10 mouse cellular contexts compared by ENCODE assay signal in genomic region chr16:22067406-22067805, GRCm38 (mm10). TPM values are rescaled to one million over a fixed set of nuclear protein-coding genes. Genes with fewer than 3 reads are reported as not detected.
DNase-seq lines count a peak whose midpoint lies in the region; ATAC-seq and TF ChIP-seq lines count a peak whose summit lies in the region.
"Had no signal": no experiment of that assay in that cellular context is flagged by ENCODE, and none has a peak within 500 bp of the region (broad histone marks: within the 10 kb centered on the region; RNA-seq: fewer than 3 reads in every experiment).

No protein-coding gene starts in this region.

- TF ChIP-seq CTCF in lung, postnatal 0 days (IDR thresholded peaks at IDR 0.05) = no peak
- TF ChIP-seq CTCF in forebrain, postnatal 0 days (IDR thresholded peaks at IDR 0.05; ENCODE audit: low read depth) = no peak

- H3K4me1 ChIP-seq in heart, embryonic 15.5 days (replicated peaks) = no peaks in the 10 kb centered on the region
- H3K4me1 ChIP-seq in lung, postnatal 0 days (ENCODE audit: insufficient read depth, low read depth, low read length) = no peaks in the 10 kb centered on the region
- H3K4me1 ChIP-seq in forebrain, postnatal 0 days (ENCODE audit: insufficient read depth) = no peaks in the 10 kb centered on the region
- no peaks in the 10 kb centered on the region for H3K4me1 ChIP-seq in neural tube, embryonic 15.5 days
- H3K4me1 ChIP-seq: embryonic facial prominence, embryonic 12.5 days had no signal

- no peaks in the 10 kb centered on the region for H3K9me3 ChIP-seq in heart, embryonic 15.5 days (replicated peaks)
- H3K9me3 ChIP-seq in lung, postnatal 0 days (ENCODE audit: low read length) = no peaks in the 10 kb centered on the region
- no peaks in the 10 kb centered on the region for H3K9me3 ChIP-seq in forebrain, postnatal 0 days (ENCODE audit: low read length)
- no peaks in the 10 kb centered on the region for H3K9me3 ChIP-seq in neural tube, embryonic 15.5 days (replicated peaks)
- H3K9me3 ChIP-seq: embryonic facial prominence, embryonic 12.5 days had no signal

- H3K4me2 ChIP-seq in heart, embryonic 15.5 days = no peak overlapping the region
- no peak overlapping the region for H3K4me2 ChIP-seq in lung, postnatal 0 days (replicated peaks; ENCODE audit: low read depth, low read length)
- H3K4me2 ChIP-seq in forebrain, postnatal 0 days (ENCODE audit: low read depth) = no peak overlapping the region
- H3K4me2 ChIP-seq in neural tube, embryonic 15.5 days = no peak overlapping the region
- H3K4me2 ChIP-seq: embryonic facial prominence, embryonic 12.5 days had no signal

- 0 out of 2 replicates have a peak, but pooled peaks have one; percentile 2 for ATAC-seq in heart, embryonic 15.5 days (replicated peaks; ENCODE audit: insufficient number of reproducible peaks, insufficient read depth, low FRiP score, low read depth)
- peak; percentile 90 for ATAC-seq in lung, postnatal 0 days
- ATAC-seq in forebrain, postnatal 0 days = no peak
- no peak for ATAC-seq in monocyte, adult 5-6 weeks (replicated peaks; ENCODE audit: insufficient number of reproducible peaks, low FRiP score, low TSS enrichment, poor library complexity, severe bottlenecking)
- no peak for ATAC-seq in neural tube, embryonic 15.5 days (ENCODE audit: low FRiP score)
- ATAC-seq: liver, postnatal 0 days had no signal

- peak; percentile 99 for DNase-seq in 3T3-L1 (ENCODE audit: low read depth, low spot score)
- peak; percentile 70 for DNase-seq in Muller cell, postnatal 12 days (ENCODE audit: inconsistent ontology term)
- peak; percentile 79 for DNase-seq in lung, postnatal 0 days (ENCODE audit: low spot score)
- no peak for DNase-seq in forebrain, postnatal 0 days
- DNase-seq in layer of hippocampus, postnatal 14 days (ENCODE audit: low spot score in 2 of 2) = no peak
- DNase-seq: liver, postnatal 0 days had no signal

- no peaks in the 10 kb centered on the region for H3K27me3 ChIP-seq in heart, embryonic 15.5 days
- no peaks in the 10 kb centered on the region for H3K27me3 ChIP-seq in lung, postnatal 0 days (replicated peaks; ENCODE audit: insufficient read depth, low read length)
- no peaks in the 10 kb centered on the region for H3K27me3 ChIP-seq in forebrain, postnatal 0 days (ENCODE audit: insufficient read depth, low read length)
- no peaks in the 10 kb centered on the region for H3K27me3 ChIP-seq in neural tube, embryonic 15.5 days (replicated peaks)
- H3K27me3 ChIP-seq: embryonic facial prominence, embryonic 12.5 days had no signal

- no peak overlapping the region for H3K27ac ChIP-seq in heart, embryonic 15.5 days
- H3K27ac ChIP-seq in lung, postnatal 0 days (ENCODE audit: low read length) = no peak overlapping the region
- H3K27ac ChIP-seq in forebrain, postnatal 0 days (ENCODE audit: low read depth, low read length) = no peak overlapping the region
- H3K27ac ChIP-seq in neural tube, embryonic 15.5 days (replicated peaks) = no peak overlapping the region
- H3K27ac ChIP-seq: embryonic facial prominence, embryonic 12.5 days had no signal

- no peak overlapping the region for H3K9ac ChIP-seq in heart, embryonic 15.5 days
- H3K9ac ChIP-seq in lung, postnatal 0 days (replicated peaks; ENCODE audit: low read depth) = no peak overlapping the region
- H3K9ac ChIP-seq in forebrain, postnatal 0 days = no peak overlapping the region
- no peak overlapping the region for H3K9ac ChIP-seq in neural tube, embryonic 15.5 days (replicated peaks)
- H3K9ac ChIP-seq: embryonic facial prominence, embryonic 12.5 days; liver, postnatal 0 days had no signal

- H3K36me3 ChIP-seq in heart, embryonic 15.5 days = peaks cover 72% of the 10 kb centered on the region
- H3K36me3 ChIP-seq in lung, postnatal 0 days (ENCODE audit: insufficient read depth, low read length) = peaks cover 20% of the 10 kb centered on the region
- peaks cover 30% of the 10 kb centered on the region for H3K36me3 ChIP-seq in forebrain, postnatal 0 days (ENCODE audit: insufficient read depth)
- peaks cover 52% of the 10 kb centered on the region for H3K36me3 ChIP-seq in neural tube, embryonic 15.5 days

- TF ChIP-seq EP300 in lung, postnatal 0 days (IDR thresholded peaks at IDR 0.05) = peak; percentile 75

- 79% methylated on average over 8 of the region's 8 CpGs for WGBS in heart, embryonic 15.5 days
- WGBS in lung, postnatal 0 days = 71% methylated on average over 8 of the region's 8 CpGs
- WGBS in forebrain, postnatal 0 days = 87% methylated on average over 8 of the region's 8 CpGs
- WGBS in neural tube, embryonic 15.5 days = 93% methylated on average over 8 of the region's 8 CpGs

- no peak overlapping the region for H3K4me3 ChIP-seq in heart, embryonic 15.5 days
- no peak overlapping the region for H3K4me3 ChIP-seq in lung, postnatal 0 days (ENCODE audit: low read depth, low read length)
- H3K4me3 ChIP-seq in forebrain, postnatal 0 days (ENCODE audit: low read depth, low read length) = no peak overlapping the region
- no peak overlapping the region for H3K4me3 ChIP-seq in neural tube, embryonic 15.5 days (replicated peaks)
- H3K4me3 ChIP-seq: embryonic facial prominence, embryonic 12.5 days had no signal

RNA-seq across cellular contexts. Expression of gene Senp2, which starts 58.1 kb away (rescaled TPM):
- polyA plus RNA-seq in heart, embryonic 15.5 days (2015; fragmentation: Nextera tagmentation; extraction: Ambion mirVana) = 22.1 and 25.7 TPM in 2 replicates
- polyA plus RNA-seq in lung, postnatal 0 days (2015; fragmentation: Nextera tagmentation; extraction: Ambion mirVana) = 29.6 and 30.2 TPM in 2 replicates
- total RNA-seq in forebrain, postnatal 0 days (2014; rRNA removed) = 37.1 and 49.1 TPM in 2 replicates
- 28.0 and 42.1 TPM in 2 replicates for polyA plus RNA-seq in forebrain, postnatal 0 days (2015; fragmentation: Nextera tagmentation; extraction: Ambion mirVana)
- 39.0 to 70.2 TPM (median 46.8 TPM) in 3 replicates for total RNA-seq in monocyte, adult 5-6 weeks (2017)
- total RNA-seq in layer of hippocampus, postnatal 14 days (2021) = 10 to 100 TPM; 73.5 to 77.0 TPM
- polyA plus RNA-seq in neural tube, embryonic 15.5 days (2015; fragmentation: Nextera tagmentation; extraction: Ambion mirVana) = 44.8 and 48.3 TPM in 2 replicates

Comparison
In these comparisons a context has a peak if more than half of its experiments do, and no peak if none do; other contexts are left out.
1. DNase-seq: peak in 3T3-L1 (single experiment), Muller cell, postnatal 12 days (single experiment) and lung, postnatal 0 days (single experiment); none in forebrain, postnatal 0 days (single experiment) and layer of hippocampus, postnatal 14 days (0 of 2).
2. ATAC-seq: peak in heart, embryonic 15.5 days (single experiment) and lung, postnatal 0 days (single experiment); none in forebrain, postnatal 0 days (single experiment), monocyte, adult 5-6 weeks (single experiment) and neural tube, embryonic 15.5 days (single experiment).